Mouse (Mus musculus) stomach, embryonic 16.5 days (tissue): ENCODE results near the gene Dtx4. TPM values are rescaled to one million over a fixed set of nuclear protein-coding genes. Genes with fewer than 3 reads are reported as not detected.

ENCODE experiments used
- ATAC-seq: fragments of 200-750 bp; cut with Nextera tagmentation; 2 replicates; pipeline ENCODE4 v1.8.0; 2017; ENCODE audit warnings: moderate number of reproducible peaks, moderate TSS enrichment; ENCODE audit not compliant: insufficient read depth, low FRiP score
- H3K27ac ChIP-seq: fragments of 300-500 bp; sonication (generic); 2 replicates; pipeline ENCODE4 v1.5.1; 2014; ENCODE audit warnings: low read length
- H3K27me3 ChIP-seq: fragments of 300-500 bp; sonication (generic); 2 replicates; pipeline ENCODE4 v1.6.1; 2014; ENCODE audit warnings: low read length, control low read depth, mixed read lengths; ENCODE audit not compliant: control insufficient read depth, insufficient read depth
- H3K36me3 ChIP-seq: fragments of 300-500 bp; sonication (generic); 2 replicates; pipeline ENCODE4 v1.6.1; 2014; ENCODE audit warnings: low read length; ENCODE audit not compliant: control insufficient read depth, insufficient read depth
- H3K4me1 ChIP-seq: fragments of 300-500 bp; sonication (generic); 2 replicates; pipeline ENCODE4 v1.6.1; 2014; ENCODE audit warnings: low read length, control low read depth, mixed read lengths; ENCODE audit not compliant: control insufficient read depth, insufficient read depth
- H3K4me2 ChIP-seq: fragments of 300-500 bp; sonication (generic); 2 replicates; pipeline ENCODE4 v1.6.1; 2014; ENCODE audit warnings: low read depth, low read length, mixed read lengths
- H3K4me3 ChIP-seq: fragments of 300-500 bp; sonication (generic); replicated peaks from 2 replicates; pipeline ENCODE4 v1.5.1; 2014; ENCODE audit warnings: mild to moderate bottlenecking, low read length
- H3K9ac ChIP-seq: fragments of 300-500 bp; sonication (generic); 2 replicates; pipeline ENCODE4 v1.6.1; 2014; ENCODE audit warnings: low read length
- H3K9me3 ChIP-seq: fragments of 300-500 bp; sonication (generic); replicated peaks from 2 replicates; pipeline ENCODE4 v1.6.1; 2016; ENCODE audit warnings: low read length, control low read depth; ENCODE audit not compliant: control insufficient read depth
- WGBS: fragments of 180-500 bp; shearing (Covaris S2); extraction: QIAGEN DNeasy Blood & Tissue Kit; methylation state at CpG from one replicate; pipeline ENCODE4 v1.1.7; 2014; 5-methylcytosine and 5-hydroxymethylcytosine counted together
- polyA plus RNA-seq: library from polyadenylated mRNA; unstranded; fragments of >200 nt; fragmentation: Nextera tagmentation; extraction: Ambion mirVana; gene quantifications from 2 replicates; pipeline ENCODE4 v1.2.1, GENCODE M21; 2015

Dtx4 gene
- polyA plus RNA-seq, 1 experiment from 2014 or later, result 15.7 TPM

DNA sequence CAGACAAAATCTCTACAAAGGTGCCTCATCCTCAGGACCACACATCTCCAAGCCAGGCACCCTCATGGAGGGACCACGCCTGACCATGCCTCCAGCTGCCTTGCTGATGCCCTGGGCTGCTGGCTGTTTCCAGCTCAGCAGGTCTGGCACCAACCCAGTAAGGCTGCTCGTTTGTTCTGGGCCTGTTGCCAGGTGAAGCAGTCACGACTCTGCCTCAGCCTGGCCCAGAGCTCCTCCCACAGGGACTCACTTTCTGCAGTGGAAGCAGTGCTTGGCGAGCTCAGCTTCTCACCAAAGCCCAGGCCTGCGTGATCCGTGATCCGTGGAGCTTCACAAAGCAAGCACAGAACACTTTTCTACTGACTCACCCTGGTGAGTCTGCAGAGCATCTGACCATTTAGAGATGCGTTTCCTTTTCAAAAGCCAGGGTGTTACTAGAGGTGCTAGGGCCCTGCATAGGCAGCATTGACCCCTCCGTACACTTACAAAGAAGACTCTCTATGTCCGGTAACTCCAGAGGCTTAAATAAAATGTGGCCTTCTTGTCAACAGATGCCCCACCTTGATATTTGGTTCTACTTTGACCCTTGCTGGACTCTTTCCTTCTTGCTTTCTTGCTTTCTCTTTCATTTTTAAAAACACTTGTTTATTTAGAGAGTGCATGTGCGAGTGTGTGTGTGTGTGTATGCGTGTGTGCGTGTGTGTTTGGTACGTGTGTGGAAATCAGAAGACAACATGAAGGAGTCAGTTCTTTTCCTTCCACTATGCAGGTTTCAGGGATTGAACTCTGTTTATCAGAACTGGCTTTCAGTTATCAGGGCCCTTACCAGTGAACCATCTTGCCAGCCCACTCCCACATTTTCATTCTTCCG is 25.6 kb downstream of the Dtx4 start:
- peak overlapping the region; percentile 34; the same call in 1 of the 2 replicates for H3K4me2 ChIP-seq

GRCm38 (mm10) chr19:12473951-12474350 is 27.3 kb downstream of the Dtx4 start:
- WGBS, result 93% methylated on average over 4 of the region's 4 CpGs
- peak overlapping the region; percentile 79 for H3K27ac ChIP-seq
- H3K36me3 ChIP-seq, result 0 out of 2 replicates have a peak, but pooled peaks cover 3% of the 10 kb centered on the region

More for the DNA sequence above, 25.6 kb downstream of the Dtx4 start:
- peak; percentile 96 for ATAC-seq
- 42% methylated on average over 15 of the region's 15 CpGs for WGBS
- Histone ChIP-seq H3K9ac (0 out of 2 replicates have a peak overlapping the region, but pooled peaks have one; percentile 21), H3K4me1 (peaks cover 41% of the 10 kb centered on the region), H3K27me3 (no peaks in the 10 kb centered on the region), H3K27ac (peak overlapping the region; percentile 94), H3K4me3 (no peak overlapping the region), H3K9me3 (no peaks in the 10 kb centered on the region), H3K36me3 (0 out of 2 replicates have a peak, but pooled peaks cover 3% of the 10 kb centered on the region)

DNA sequence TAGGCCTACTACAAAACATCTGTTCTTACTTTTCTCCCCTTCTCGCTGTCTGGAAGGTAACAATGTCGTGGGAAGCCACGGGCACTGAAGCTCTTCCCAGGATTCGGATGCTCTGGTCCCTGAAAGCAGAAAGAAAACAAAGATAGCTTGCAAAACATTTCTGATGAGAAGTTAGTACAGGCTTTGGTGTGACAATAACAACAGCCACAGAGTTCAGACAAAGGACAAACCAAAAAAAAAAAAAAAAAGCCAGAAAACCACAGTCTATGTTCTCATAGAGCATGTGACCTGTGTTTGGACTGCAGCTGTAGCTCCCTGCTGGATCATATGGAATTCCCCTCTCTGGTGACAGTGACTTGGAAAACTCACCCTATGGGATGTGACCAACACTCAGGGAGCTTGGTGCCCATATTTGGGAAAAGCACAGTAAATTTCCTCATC is 28.0 kb downstream of the Dtx4 start:
- Histone ChIP-seq H3K27ac (peak overlapping the region; percentile 79), H3K27me3 (no peaks in the 10 kb centered on the region)

More at GRCm38 (mm10) chr19:12473951-12474350, 27.3 kb downstream of the Dtx4 start:
- Histone ChIP-seq H3K4me2 (no peak overlapping the region), H3K4me1 (peaks cover 41% of the 10 kb centered on the region), H3K9ac (no peak overlapping the region), H3K4me3 (no peak overlapping the region), H3K9me3 (no peaks in the 10 kb centered on the region), H3K27me3 (no peaks in the 10 kb centered on the region)
- ATAC-seq, result no peak

GRCm38 (mm10) chr19:12472381-12472976 is 28.8 kb downstream of the Dtx4 start:
- ATAC-seq, result peak; percentile 42; the same call in 1 of the 2 replicates
- no peak overlapping the region for H3K4me2 ChIP-seq
- no peaks in the 10 kb centered on the region for H3K27me3 ChIP-seq
- H3K36me3 ChIP-seq, result 0 out of 2 replicates have a peak, but pooled peaks cover 3% of the 10 kb centered on the region
- WGBS, result 63% methylated on average over 5 of the region's 5 CpGs
- H3K9ac ChIP-seq, result no peak overlapping the region
- no peaks in the 10 kb centered on the region for H3K9me3 ChIP-seq
- no peak overlapping the region for H3K4me3 ChIP-seq
- peak overlapping the region; percentile 79 for H3K27ac ChIP-seq
- peaks cover 36% of the 10 kb centered on the region for H3K4me1 ChIP-seq

More for the DNA sequence above, 28.0 kb downstream of the Dtx4 start:
- H3K4me1 ChIP-seq, result peaks cover 41% of the 10 kb centered on the region
- 67% methylated on average over 4 of the region's 4 CpGs for WGBS
- 0 out of 2 replicates have a peak, but pooled peaks cover 3% of the 10 kb centered on the region for H3K36me3 ChIP-seq
- H3K9ac ChIP-seq, result no peak overlapping the region
- no peak overlapping the region for H3K4me3 ChIP-seq
- no peaks in the 10 kb centered on the region for H3K9me3 ChIP-seq
- H3K4me2 ChIP-seq, result no peak overlapping the region
- ATAC-seq, result no peak

- no peak overlapping the region for H3K4me3 ChIP-seq
- H3K9ac ChIP-seq, result no peak overlapping the region
- H3K4me1 ChIP-seq, result peaks cover 31% of the 10 kb centered on the region
- H3K27me3 ChIP-seq, result no peaks in the 10 kb centered on the region
- H3K36me3 ChIP-seq, result 0 out of 2 replicates have a peak, but pooled peaks cover 3% of the 10 kb centered on the region
- no peak overlapping the region for H3K4me2 ChIP-seq
- ATAC-seq, result no peak
- no peaks in the 10 kb centered on the region for H3K9me3 ChIP-seq
- peak overlapping the region; percentile 50 for H3K27ac ChIP-seq
- WGBS, result 53% methylated on average over 3 of the region's 3 CpGs
Measured at GRCm38 (mm10) chr19:12471866-12472265, 29.4 kb downstream of the Dtx4 start.

DNA sequence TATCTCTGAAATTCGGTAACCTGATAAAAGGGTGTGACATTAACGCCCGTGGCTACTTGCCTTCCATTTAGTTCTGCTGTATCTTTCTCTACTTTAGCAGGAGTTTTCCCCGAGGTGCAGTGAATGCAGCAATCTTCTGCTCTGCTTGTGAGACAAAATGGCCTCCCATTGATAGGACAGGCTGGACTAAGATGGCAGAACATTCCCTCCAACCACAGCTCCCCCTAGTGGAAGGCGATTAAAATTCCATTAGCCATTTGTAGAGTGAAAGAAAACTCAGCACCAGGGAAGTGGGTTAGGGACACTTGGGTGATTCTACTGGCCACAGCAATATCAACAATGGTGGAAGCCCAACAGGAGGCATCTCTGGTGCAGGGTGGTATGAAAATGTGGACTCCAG is 33.8 kb downstream of the Dtx4 start:
- H3K9me3 ChIP-seq, result no peaks in the 10 kb centered on the region
- peaks cover 4% of the 10 kb centered on the region for H3K4me1 ChIP-seq
- H3K36me3 ChIP-seq, result no peaks in the 10 kb centered on the region
- H3K9ac ChIP-seq, result no peak overlapping the region
- no peak for ATAC-seq
- H3K27me3 ChIP-seq, result no peaks in the 10 kb centered on the region
- H3K27ac ChIP-seq, result no peak overlapping the region
- H3K4me2 ChIP-seq, result no peak overlapping the region
- H3K4me3 ChIP-seq, result no peak overlapping the region
- WGBS, result 84% methylated on average over 5 of the region's 5 CpGs

- peak; percentile 30 for ATAC-seq
- Histone ChIP-seq H3K27me3 (no peaks in the 10 kb centered on the region), H3K36me3 (no peaks in the 10 kb centered on the region), H3K9me3 (no peaks in the 10 kb centered on the region), H3K4me1 (no peaks in the 10 kb centered on the region; the same call in 1 of the 2 replicates), H3K4me3 (no peak overlapping the region), H3K4me2 (no peak overlapping the region), H3K9ac (no peak overlapping the region), H3K27ac (peak overlapping the region; percentile 26; the same call in 1 of the 2 replicates)
- 30% methylated on average over 7 of the region's 7 CpGs for WGBS
Measured at GRCm38 (mm10) chr19:12466204-12466603, 35.0 kb downstream of the Dtx4 start.

DNA sequence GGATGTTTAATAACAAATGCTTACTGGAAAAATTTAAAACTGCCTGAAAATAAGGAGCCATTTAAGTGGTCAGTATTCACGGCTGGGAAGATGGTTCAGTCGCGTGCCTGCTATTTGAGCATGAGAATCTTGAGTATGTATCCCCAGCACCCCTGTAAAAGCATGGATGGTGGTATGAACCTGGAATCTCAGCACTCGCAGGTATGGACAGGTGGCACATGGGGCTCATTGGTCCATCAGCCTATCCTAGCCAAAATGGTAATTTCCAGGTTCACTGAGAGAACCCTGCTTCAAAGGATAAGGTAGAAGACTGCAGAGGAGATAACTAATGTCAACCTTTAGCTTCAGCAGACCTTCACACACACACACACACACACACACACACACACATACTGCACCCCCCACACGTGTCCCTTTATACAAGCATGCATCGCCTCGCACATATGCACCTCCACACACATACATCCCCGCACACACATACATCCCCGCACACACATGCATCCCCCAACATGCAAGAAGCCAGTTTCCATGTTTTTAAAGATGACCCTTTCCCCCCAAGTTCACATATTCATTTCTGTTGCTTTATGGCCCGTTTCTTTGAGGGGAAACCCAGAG is 35.6 kb downstream of the Dtx4 start:
- Histone ChIP-seq H3K9me3 (no peaks in the 10 kb centered on the region), H3K4me3 (no peak overlapping the region), H3K27me3 (no peaks in the 10 kb centered on the region), H3K9ac (no peak overlapping the region), H3K4me1 (no peaks in the 10 kb centered on the region; the same call in 1 of the 2 replicates), H3K36me3 (no peaks in the 10 kb centered on the region), H3K4me2 (no peak overlapping the region), H3K27ac (no peak overlapping the region)
- no peak for ATAC-seq
- WGBS, result 90% methylated on average over 10 of the region's 10 CpGs
